8 mouse cellular contexts compared by ENCODE assay signal in the genomic region with DNA sequence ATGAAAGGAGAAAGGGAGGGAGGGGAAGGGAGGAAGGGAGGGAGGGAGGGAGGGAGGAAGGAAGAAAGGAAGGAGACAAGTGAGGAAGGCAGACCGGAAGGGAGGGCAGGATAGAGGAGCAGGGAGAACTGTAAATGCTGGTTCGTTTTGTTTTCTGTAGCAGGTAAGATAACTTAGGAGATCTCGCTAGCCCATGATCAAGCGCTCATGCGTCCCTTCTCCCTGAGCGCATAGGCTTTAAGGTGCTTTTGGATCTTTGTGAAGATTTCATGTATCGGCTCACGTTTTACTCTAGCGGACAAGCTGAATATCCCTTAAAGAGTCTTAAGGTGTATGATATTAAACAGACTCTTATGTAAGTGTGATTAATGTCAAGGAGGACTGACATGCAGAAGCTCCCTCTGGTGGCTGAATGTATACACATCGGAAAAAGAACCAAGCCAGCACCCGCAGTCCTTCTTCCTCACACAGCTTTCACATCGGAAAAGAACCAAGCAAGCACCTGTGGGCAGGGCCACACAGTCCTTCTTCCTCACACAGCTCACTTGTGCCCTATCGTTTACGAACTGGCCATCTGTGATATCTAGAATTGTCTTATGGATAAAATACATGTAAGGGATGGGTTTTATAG.
DNase-seq lines count a peak whose midpoint lies in the region; ATAC-seq and TF ChIP-seq lines count a peak whose summit lies in the region.

No protein-coding gene starts in this region.

- H3K9me3 ChIP-seq in MEL (replicated peaks; ENCODE audit: insufficient read depth, low read length) = no peaks in the 10 kb centered on the region
- H3K9me3 ChIP-seq in embryonic facial prominence, embryonic 12.5 days = no peaks in the 10 kb centered on the region
- no peaks in the 10 kb centered on the region for H3K9me3 ChIP-seq in hindbrain, embryonic 16.5 days (ENCODE audit: control insufficient read depth, low read length)

- TF ChIP-seq POLR2A in MEL (IDR thresholded peaks at IDR 0.05; ENCODE audit: control insufficient read depth in 1 of 2, insufficient read depth in 1 of 2, low read depth in 1 of 2, low read length in 2 of 2, poor library complexity in 1 of 2) = no peak

- TF ChIP-seq CTCF in MEL (IDR thresholded peaks at IDR 0.05 in 2 of 3, conservative IDR thresholded peaks at IDR 0.05 in 1 of 3; ENCODE audit: control insufficient read depth in 1 of 3, insufficient read depth in 1 of 3, low read depth in 2 of 3, low read length in 3 of 3, poor library complexity in 1 of 3, severe bottlenecking in 1 of 3) = peak in 2 of 3 experiments; percentile 34 to 57; a peak in 3 of 6 replicates

- no peak for TF ChIP-seq EP300 in MEL (IDR thresholded peaks at IDR 0.05; ENCODE audit: low read depth in 1 of 2, low read length in 2 of 2)

- H3K79me2 ChIP-seq in MEL (ENCODE audit: control insufficient read depth, insufficient read depth, low read length, poor library complexity) = no peaks in the 10 kb centered on the region

- 52% methylated on average over 14 of the region's 14 CpGs for WGBS in embryonic facial prominence, embryonic 12.5 days
- 55% methylated on average over 14 of the region's 14 CpGs for WGBS in hindbrain, embryonic 16.5 days

- DNase-seq in adrenal gland, postnatal 10 days = peak; percentile 35
- DNase-seq in adrenal gland, adult 8-10 months = no peak
- DNase-seq in MEL (ENCODE audit: low read depth, low spot score) = peak; percentile 27
- DNase-seq in layer of hippocampus, postnatal 36 days = peak; percentile 33 to 42
- DNase-seq in splenic B cell, adult 2 months (ENCODE audit: low read depth, low spot score) = peak; percentile 59

- ATAC-seq in embryonic facial prominence, embryonic 12.5 days (ENCODE audit: insufficient number of reproducible peaks, insufficient read depth, low FRiP score, low TSS enrichment) = 0 out of 2 replicates have a peak, but pooled peaks have one; percentile 47
- peak; percentile 56 for ATAC-seq in hindbrain, embryonic 16.5 days
- ATAC-seq in megakaryocyte progenitor cell, adult 5-6 weeks (replicated peaks; ENCODE audit: poor library complexity) = peak; percentile 96

- H3K36me3 ChIP-seq in MEL (ENCODE audit: control insufficient read depth in 1 of 2, insufficient read depth in 2 of 2, low read length in 2 of 2) = no peaks in the 10 kb centered on the region
- H3K36me3 ChIP-seq in embryonic facial prominence, embryonic 12.5 days = no peaks in the 10 kb centered on the region
- no peaks in the 10 kb centered on the region for H3K36me3 ChIP-seq in hindbrain, embryonic 16.5 days (ENCODE audit: control insufficient read depth, insufficient read depth, low read length)
- H3K36me3 ChIP-seq in splenic B cell, adult 2 months (ENCODE audit: control insufficient read depth, insufficient read depth, low read length, poor library complexity, severe bottlenecking) = no peaks in the 10 kb centered on the region

- peak; percentile 44 for TF ChIP-seq RAD21 in MEL (IDR thresholded peaks at IDR 0.05; ENCODE audit: low read depth, low read length)

- H3K4me2 ChIP-seq in embryonic facial prominence, embryonic 12.5 days (replicated peaks) = no peak overlapping the region
- no peak overlapping the region for H3K4me2 ChIP-seq in hindbrain, embryonic 16.5 days (ENCODE audit: low read length)

- no peak overlapping the region for H3K27ac ChIP-seq in MEL (ENCODE audit: control insufficient read depth, low read depth, low read length)
- H3K27ac ChIP-seq in embryonic facial prominence, embryonic 12.5 days = no peak overlapping the region
- H3K27ac ChIP-seq in hindbrain, embryonic 16.5 days (ENCODE audit: low read depth, low read length) = no peak overlapping the region

- no peak overlapping the region for H3K4me3 ChIP-seq in MEL (ENCODE audit: control insufficient read depth in 1 of 2, insufficient read depth in 1 of 2, low read depth in 2 of 2, low read length in 2 of 2)
- H3K4me3 ChIP-seq in embryonic facial prominence, embryonic 12.5 days = no peak overlapping the region
- H3K4me3 ChIP-seq in hindbrain, embryonic 16.5 days (ENCODE audit: low read length) = no peak overlapping the region

- H3K9ac ChIP-seq in MEL (ENCODE audit: control insufficient read depth, low read depth, low read length, poor library complexity, severe bottlenecking) = no peak overlapping the region
- no peak overlapping the region for H3K9ac ChIP-seq in embryonic facial prominence, embryonic 12.5 days
- H3K9ac ChIP-seq in hindbrain, embryonic 16.5 days (ENCODE audit: low read depth, low read length) = no peak overlapping the region

- no peaks in the 10 kb centered on the region for H3K4me1 ChIP-seq in MEL (ENCODE audit: control insufficient read depth in 1 of 2, insufficient read depth in 2 of 2, low read length in 2 of 2)
- no peaks in the 10 kb centered on the region for H3K4me1 ChIP-seq in embryonic facial prominence, embryonic 12.5 days
- no peaks in the 10 kb centered on the region for H3K4me1 ChIP-seq in hindbrain, embryonic 16.5 days (ENCODE audit: control insufficient read depth, insufficient read depth, low read depth, low read length)

- no peaks in the 10 kb centered on the region for H3K27me3 ChIP-seq in MEL (ENCODE audit: control insufficient read depth in 1 of 2, insufficient read depth in 2 of 2, low read length in 2 of 2)
- no peaks in the 10 kb centered on the region for H3K27me3 ChIP-seq in embryonic facial prominence, embryonic 12.5 days
- no peaks in the 10 kb centered on the region for H3K27me3 ChIP-seq in hindbrain, embryonic 16.5 days (replicated peaks; ENCODE audit: control insufficient read depth, insufficient read depth, low read length)
- H3K27me3 ChIP-seq in splenic B cell, adult 2 months (ENCODE audit: control insufficient read depth, insufficient read depth, low read length, poor library complexity, severe bottlenecking) = no peaks in the 10 kb centered on the region

TF ChIP-seq in MEL, 35 proteins besides CTCF, POLR2A, EP300 and RAD21:
- TF ChIP-seq ZC3H11A (IDR thresholded peaks at IDR 0.05; ENCODE audit: low read depth, low read length) = peak; percentile 30; the same call in 1 of the 2 replicates
- TF ChIP-seq SMC3 (IDR thresholded peaks at IDR 0.05; ENCODE audit: low read depth, low read length) = peak; percentile 69
- TF ChIP-seq MAFK (IDR thresholded peaks at IDR 0.05; ENCODE audit: borderline replicate concordance, low read depth, low read length) = no peak
- TF ChIP-seq SIN3A (IDR thresholded peaks at IDR 0.05; ENCODE audit: low read length) = no peak
